Mouse (Mus musculus) liver, embryonic 11.5 days (tissue): Measurements from ENCODE around the gene Med12. TPM values are rescaled to one million over a fixed set of nuclear protein-coding genes. Genes with fewer than 3 reads are reported as not detected.

Experiments used
- ATAC-seq: fragments of 200-750 bp; cut with Nextera tagmentation; replicated peaks from 2 replicates; pipeline ENCODE4 v1.8.0; 2017; ENCODE audit warnings: moderate number of reproducible peaks, mild to moderate bottlenecking, moderate TSS enrichment, moderate library complexity; ENCODE audit not compliant: low FRiP score
- DNase-seq: peaks from one replicate; pipeline ENCODE4 v3.0.0-alpha.2; 2017; ENCODE audit warnings: low spot score
- H3K27ac ChIP-seq: fragments of 300-500 bp; sonication (generic); 2 replicates; pipeline ENCODE4 v1.5.1; 2014; ENCODE audit warnings: mild to moderate bottlenecking, low read depth, low read length, control low read depth
- H3K27me3 ChIP-seq: fragments of 300-500 bp; sonication (generic); replicated peaks from 2 replicates; pipeline ENCODE4 v1.6.1; 2014; ENCODE audit warnings: low read length, mixed read lengths; ENCODE audit not compliant: control insufficient read depth, insufficient read depth
- H3K36me3 ChIP-seq: fragments of 300-500 bp; sonication (generic); 2 replicates; pipeline ENCODE4 v1.6.1; 2014; ENCODE audit warnings: mild to moderate bottlenecking, low read length, moderate library complexity, mixed read lengths; ENCODE audit not compliant: control insufficient read depth, insufficient read depth
- H3K4me1 ChIP-seq: fragments of 300-500 bp; sonication (generic); replicated peaks from 2 replicates; pipeline ENCODE4 v1.6.1; 2014; ENCODE audit warnings: low read length, mixed read lengths; ENCODE audit not compliant: control insufficient read depth, insufficient read depth
- H3K4me2 ChIP-seq: fragments of 300-500 bp; sonication (generic); 2 replicates; pipeline ENCODE4 v1.6.1; 2014; ENCODE audit warnings: mild to moderate bottlenecking, control low read depth, moderate library complexity
- H3K4me3 ChIP-seq: fragments of 300-500 bp; sonication (generic); 2 replicates; pipeline ENCODE4 v1.5.1; 2014; ENCODE audit warnings: low read depth, low read length, control low read depth
- H3K9ac ChIP-seq: fragments of 300-500 bp; sonication (generic); 2 replicates; pipeline ENCODE4 v1.6.1; 2014; ENCODE audit warnings: low read depth, low read length, control low read depth
- H3K9me3 ChIP-seq: fragments of 300-500 bp; sonication (generic); 2 replicates; pipeline ENCODE4 v1.6.1; 2016; ENCODE audit warnings: low read length, inconsistent platforms, mixed read lengths; ENCODE audit not compliant: control insufficient read depth
- WGBS: fragments of 180-500 bp; shearing (Covaris S2); extraction: QIAGEN DNeasy Blood & Tissue Kit; methylation state at CpG from one replicate; pipeline ENCODE4 v1.1.7; 2014; 5-methylcytosine and 5-hydroxymethylcytosine counted together
- polyA plus RNA-seq: library from polyadenylated mRNA; unstranded; fragments of >200 nt; fragmentation: Nextera tagmentation; extraction: Ambion mirVana; gene quantifications from 2 replicates; pipeline ENCODE4 v1.2.1, GENCODE M21; 2014

Gene Med12
- polyA plus RNA-seq, 1 experiment from 2014 or later = 36.5 TPM

DNA sequence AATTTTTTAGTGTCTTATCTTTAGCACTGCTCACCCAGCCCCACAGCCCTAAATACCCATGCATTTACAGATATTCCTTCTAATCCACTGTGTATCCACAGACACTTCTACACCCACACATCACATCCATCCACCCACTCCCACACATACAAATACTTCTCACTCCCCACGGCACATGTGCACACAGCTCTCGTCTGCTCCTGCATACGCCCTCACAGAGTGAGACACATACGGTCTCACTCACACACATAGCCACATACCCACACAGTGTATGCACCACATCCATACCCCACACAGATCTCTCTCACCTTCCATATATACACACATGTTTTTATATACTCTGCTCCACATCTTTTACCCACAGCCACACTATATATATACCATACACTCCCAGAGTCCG is 35.5 kb downstream of the Med12 start:
- H3K9me3 ChIP-seq = no peaks in the 10 kb centered on the region
- H3K4me3 ChIP-seq = no peak overlapping the region
- H3K4me2 ChIP-seq = no peak overlapping the region
- H3K27me3 ChIP-seq = peaks cover 30% of the 10 kb centered on the region
- ATAC-seq = no peak
- 86% methylated on average over 5 of the region's 5 CpGs for WGBS
- H3K36me3 ChIP-seq = no peaks in the 10 kb centered on the region
- no peak overlapping the region for H3K27ac ChIP-seq
- DNase-seq = no peak
- H3K4me1 ChIP-seq = no peaks in the 10 kb centered on the region
- H3K9ac ChIP-seq = no peak overlapping the region

- no peak overlapping the region for H3K4me2 ChIP-seq
- no peaks in the 10 kb centered on the region for H3K9me3 ChIP-seq
- no peak overlapping the region for H3K4me3 ChIP-seq
- no peaks in the 10 kb centered on the region; the same call in 1 of the 2 replicates for H3K4me1 ChIP-seq
- ATAC-seq = no peak
- no peak for DNase-seq
- 40% methylated on average over 6 of the region's 6 CpGs for WGBS
- H3K36me3 ChIP-seq = no peaks in the 10 kb centered on the region
- no peak overlapping the region for H3K27ac ChIP-seq
- no peak overlapping the region for H3K9ac ChIP-seq
- H3K27me3 ChIP-seq = peaks cover 6% of the 10 kb centered on the region
These were observed 40.0 kb downstream of the Med12 start for GRCm38 (mm10) chrX:101313625-101314359.

DNA sequence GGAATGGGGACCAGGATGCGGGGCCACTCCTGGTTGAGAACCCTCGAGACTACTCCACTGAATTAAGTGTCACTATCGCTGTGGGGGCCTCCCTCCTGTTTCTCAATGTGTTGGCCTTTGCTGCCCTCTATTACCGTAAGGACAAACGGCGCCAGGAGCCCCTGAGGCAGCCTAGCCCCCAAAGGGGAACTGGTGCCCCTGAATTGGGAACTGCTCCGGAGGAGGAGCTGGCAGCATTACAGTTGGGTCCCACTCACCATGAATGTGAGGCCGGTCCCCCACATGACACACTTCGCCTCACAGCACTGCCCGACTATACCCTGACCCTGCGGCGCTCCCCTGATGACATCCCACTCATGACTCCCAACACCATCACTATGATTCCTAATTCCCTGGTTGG is 45.9 kb downstream of the Med12 start:
- Histone ChIP-seq H3K36me3 (no peaks in the 10 kb centered on the region), H3K27ac (no peak overlapping the region), H3K27me3 (peaks cover 4% of the 10 kb centered on the region), H3K4me2 (no peak overlapping the region), H3K9ac (no peak overlapping the region), H3K4me3 (no peak overlapping the region), H3K9me3 (no peaks in the 10 kb centered on the region), H3K4me1 (no peaks in the 10 kb centered on the region; the same call in 1 of the 2 replicates)
- ATAC-seq (no peak), DNase-seq (no peak)
- WGBS = 90% methylated on average over 12 of the region's 12 CpGs

GRCm38 (mm10) chrX:101325989-101326899 is 52.4 kb downstream of the Med12 start:
- Histone ChIP-seq H3K27me3 (no peaks in the 10 kb centered on the region), H3K4me1 (no peaks in the 10 kb centered on the region), H3K36me3 (no peaks in the 10 kb centered on the region), H3K9ac (no peak overlapping the region), H3K9me3 (no peaks in the 10 kb centered on the region), H3K4me2 (no peak overlapping the region), H3K27ac (no peak overlapping the region), H3K4me3 (no peak overlapping the region)
- DNase-seq (no peak), ATAC-seq (0 out of 2 replicates have a peak, but pooled peaks have one; percentile 7)
- 48% methylated on average over 8 of the region's 8 CpGs for WGBS

DNA sequence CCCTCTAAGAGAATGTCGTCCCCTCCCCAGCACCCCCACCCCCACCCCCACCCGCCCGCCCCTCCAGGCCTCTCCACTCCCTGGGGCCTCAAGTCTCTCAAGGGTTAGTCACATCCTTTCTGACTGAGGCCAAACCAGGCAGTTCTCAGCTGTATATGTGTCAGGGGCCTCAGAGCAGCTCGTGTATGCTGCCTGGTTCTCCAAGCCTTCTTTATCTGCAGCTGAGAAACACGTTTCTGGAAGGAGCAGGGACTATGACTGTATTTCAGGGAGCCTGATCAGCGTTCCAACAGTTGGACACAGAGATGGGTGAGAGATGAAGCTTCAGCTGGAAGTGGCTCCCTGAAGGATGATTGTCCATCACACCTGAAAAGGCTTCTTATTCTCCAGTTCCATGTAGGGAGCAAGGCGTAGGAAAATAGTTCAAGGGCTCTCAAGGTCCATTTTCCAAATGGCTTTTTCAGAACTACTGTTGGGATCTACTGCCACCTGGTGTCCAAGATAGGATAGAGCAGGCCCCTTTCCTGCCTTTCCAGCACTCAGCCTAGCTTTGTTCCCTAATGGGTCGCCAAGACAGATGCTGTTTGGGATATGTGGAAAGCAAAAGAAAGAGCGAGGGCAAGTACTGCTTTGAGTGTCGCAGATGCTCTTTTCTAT is 55.7 kb downstream of the Med12 start:
- H3K4me3 ChIP-seq = no peak overlapping the region
- no peaks in the 10 kb centered on the region for H3K36me3 ChIP-seq
- no peak overlapping the region for H3K9ac ChIP-seq
- H3K27ac ChIP-seq = no peak overlapping the region
- no peak overlapping the region for H3K4me2 ChIP-seq
- DNase-seq (peak; percentile 37), ATAC-seq (no peak)
- H3K4me1 ChIP-seq = 0 out of 2 replicates have a peak, but pooled peaks cover 2% of the 10 kb centered on the region
- H3K9me3 ChIP-seq = no peaks in the 10 kb centered on the region
- H3K27me3 ChIP-seq = no peaks in the 10 kb centered on the region; the same call in 1 of the 2 replicates
- 21% methylated on average over 9 of the region's 10 CpGs for WGBS

DNA sequence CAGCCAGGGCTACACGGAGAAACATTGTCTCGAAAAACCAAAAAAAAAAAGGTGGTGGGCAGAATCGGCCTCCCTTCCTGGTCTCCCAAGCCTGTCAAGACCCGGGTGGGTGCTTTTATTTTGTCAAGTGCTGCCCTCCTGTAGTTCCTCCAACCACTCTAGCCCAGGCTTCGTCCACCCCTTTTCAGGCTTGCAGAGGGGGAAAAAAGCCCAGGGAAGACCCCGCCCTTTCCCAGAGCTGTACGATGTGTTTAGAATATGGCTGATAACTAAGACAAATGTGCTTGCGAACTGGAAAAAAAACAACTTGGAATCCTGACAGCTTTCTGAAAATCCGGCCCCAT is 58.2 kb downstream of the Med12 start:
- H3K36me3 ChIP-seq = no peaks in the 10 kb centered on the region
- ATAC-seq = peak; percentile 37
- 35% methylated on average over 9 of the region's 9 CpGs for WGBS

GRCm38 (mm10) chrX:101332375-101333211 is 58.8 kb downstream of the Med12 start:
- peak; percentile 95 for ATAC-seq
- H3K9ac ChIP-seq = peak overlapping the region; percentile 66
- H3K9me3 ChIP-seq = no peaks in the 10 kb centered on the region
- H3K4me3 ChIP-seq = peak overlapping the region; percentile 44
- no peaks in the 10 kb centered on the region; the same call in 1 of the 2 replicates for H3K27me3 ChIP-seq
- DNase-seq = peak; percentile 78
- whole genome bisulfite sequencing = 10% methylated on average over 41 of the region's 49 CpGs
- H3K4me1 ChIP-seq = 0 out of 2 replicates have a peak, but pooled peaks cover 2% of the 10 kb centered on the region
- no peaks in the 10 kb centered on the region for H3K36me3 ChIP-seq
- H3K4me2 ChIP-seq = peak overlapping the region; percentile 73
- H3K27ac ChIP-seq = peak overlapping the region; percentile 86

More for the DNA sequence above, 58.2 kb downstream of the Med12 start:
- Histone ChIP-seq H3K27me3 (no peaks in the 10 kb centered on the region; the same call in 1 of the 2 replicates), H3K27ac (peak overlapping the region; percentile 86), H3K4me2 (peak overlapping the region; percentile 59), H3K9ac (peak overlapping the region; percentile 59), H3K4me1 (0 out of 2 replicates have a peak, but pooled peaks cover 2% of the 10 kb centered on the region), H3K9me3 (no peaks in the 10 kb centered on the region), H3K4me3 (peak overlapping the region; percentile 39)
- no peak for DNase-seq

DNA sequence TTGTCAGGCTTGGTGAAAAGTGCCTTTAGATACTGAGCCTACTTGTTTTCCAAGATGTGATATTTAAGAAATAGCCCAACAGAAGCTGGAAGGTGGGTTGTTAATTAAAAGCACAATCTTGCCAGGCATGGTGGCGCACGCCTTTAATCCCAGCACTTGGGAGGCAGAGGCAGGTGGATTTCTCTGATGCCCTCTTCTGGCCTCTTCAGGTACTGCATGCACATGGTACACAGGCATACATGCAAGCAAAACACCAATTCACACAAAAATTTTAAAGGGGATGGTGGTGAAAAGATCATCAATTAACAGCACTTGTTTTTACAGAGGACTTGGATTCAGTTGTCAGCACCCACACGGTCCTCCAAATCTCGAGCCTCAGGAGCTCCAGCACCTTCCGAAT is 60.8 kb downstream of the Med12 start:
- ATAC-seq (no peak), DNase-seq (no peak)
- Histone ChIP-seq H3K9me3 (no peaks in the 10 kb centered on the region), H3K9ac (no peak overlapping the region), H3K27ac (no peak overlapping the region), H3K27me3 (no peaks in the 10 kb centered on the region; the same call in 1 of the 2 replicates), H3K36me3 (no peaks in the 10 kb centered on the region), H3K4me1 (0 out of 2 replicates have a peak, but pooled peaks cover 2% of the 10 kb centered on the region), H3K4me3 (no peak overlapping the region), H3K4me2 (no peak overlapping the region)
- 85% methylated on average over 5 of the region's 5 CpGs for WGBS
